Mouse (Mus musculus): ENCODE data around the gene Ercc1.

Ercc1 gene

GRCm38 (mm10) chr7:19308454-19309277 is 35.9 kb upstream of the Ercc1 start:
- in situ Hi-C loops (cut with MboI, MseI) = loop anchor here (5.0 to 10.0 kb wide), 2 partner anchors 34 to 56 kb away; partner anchors contain the start of gene Ercc1

GRCm38 (mm10) chr7:19309278-19309883 is 35.2 kb upstream of the Ercc1 start:
- in situ Hi-C loops (cut with MboI, MseI) = loop anchor here (5.0 to 10.0 kb wide), 2 partner anchors 33 to 55 kb away; partner anchors contain the start of gene Ercc1

- in situ Hi-C loops (cut with MboI, MseI) = loop anchor here (5.0 to 10.0 kb wide), 3 partner anchors 32 to 515 kb away; partner anchors contain the start of genes Bcl3 and Ercc1
Observed at GRCm38 (mm10) chr7:19309884-19310641, 34.5 kb upstream of the Ercc1 start, which contains the start of gene Fosb. Gene Fosb (minus strand): TSS chr7:19310051.

GRCm38 (mm10) chr7:19311991-19312390 is 32.6 kb upstream of the Ercc1 start:
- in situ Hi-C loops (cut with MboI, MseI) = loop anchor here (10.0 kb wide), 1 partner anchor 513 kb away; the partner anchor contains the start of gene Bcl3

- in situ Hi-C loops (cut with MboI, MseI) = loop anchor here (10.0 kb wide), 1 partner anchor 511 kb away; the partner anchor contains the start of gene Bcl3
Observed at GRCm38 (mm10) chr7:19314033-19314432, 30.5 kb upstream of the Ercc1 start.

GRCm38 (mm10) chr7:19316451-19317161 is 28.0 kb upstream of the Ercc1 start:
- in situ Hi-C loops (cut with MboI, MseI) = loop anchor here (10.0 kb wide), 1 partner anchor 508 kb away; the partner anchor contains the start of gene Bcl3

- in situ Hi-C loops (cut with MboI, MseI) = loop anchor here (10.0 kb wide), 1 partner anchor 507 kb away; the partner anchor contains the start of gene Bcl3
Observed at GRCm38 (mm10) chr7:19318201-19318600, 26.4 kb upstream of the Ercc1 start.

GRCm38 (mm10) chr7:19318676-19319075 is 25.9 kb upstream of the Ercc1 start:
- in situ Hi-C loops (cut with MboI, MseI) = loop anchor here (10.0 kb wide), 1 partner anchor 506 kb away; the partner anchor contains the start of gene Bcl3

GRCm38 (mm10) chr7:19319458-19319857 is 25.1 kb upstream of the Ercc1 start:
- in situ Hi-C loops (cut with MboI, MseI) = loop anchor here (10.0 kb wide), 1 partner anchor 505 kb away; the partner anchor contains the start of gene Bcl3

GRCm38 (mm10) chr7:19319906-19320305 is 24.7 kb upstream of the Ercc1 start:
- in situ Hi-C loops (cut with MboI, MseI) = loop anchor here (10.0 kb wide), 2 partner anchors 505 to 625 kb away; partner anchors contain the start of gene Bcl3

GRCm38 (mm10) chr7:19320637-19321036 is 23.9 kb upstream of the Ercc1 start:
- in situ Hi-C loops (cut with MboI, MseI) = loop anchor here (10.0 kb wide), 1 partner anchor 624 kb away; no protein-coding TSS in a partner anchor

GRCm38 (mm10) chr7:19321464-19321863 is 23.1 kb upstream of the Ercc1 start:
- in situ Hi-C loops (cut with MboI, MseI) = loop anchor here (10.0 kb wide), 1 partner anchor 623 kb away; no protein-coding TSS in a partner anchor

GRCm38 (mm10) chr7:19322489-19322888 is 22.1 kb upstream of the Ercc1 start:
- in situ Hi-C loops (cut with MboI, MseI) = loop anchor here (10.0 kb wide), 1 partner anchor 622 kb away; no protein-coding TSS in a partner anchor

- in situ Hi-C loops (cut with MboI, MseI) = loop anchor here (10.0 kb wide), 1 partner anchor 621 kb away; no protein-coding TSS in a partner anchor
Observed at GRCm38 (mm10) chr7:19324221-19324620, 20.4 kb upstream of the Ercc1 start.

GRCm38 (mm10) chr7:19325262-19326199 is 19.0 kb upstream of the Ercc1 start:
- in situ Hi-C loops (cut with MboI, MseI) = loop anchor here (10.0 kb wide), 1 partner anchor 619 kb away; no protein-coding TSS in a partner anchor

GRCm38 (mm10) chr7:19326359-19326758 is 18.2 kb upstream of the Ercc1 start:
- in situ Hi-C loops (cut with MboI, MseI) = loop anchor here (10.0 kb wide), 1 partner anchor 618 kb away; no protein-coding TSS in a partner anchor

GRCm38 (mm10) chr7:19327128-19327527 is 17.4 kb upstream of the Ercc1 start:
- in situ Hi-C loops (cut with MboI, MseI) = loop anchor here (10.0 kb wide), 1 partner anchor 618 kb away; no protein-coding TSS in a partner anchor

GRCm38 (mm10) chr7:19327782-19328181 is 16.8 kb upstream of the Ercc1 start:
- in situ Hi-C loops (cut with MboI, MseI) = loop anchor here (10.0 kb wide), 1 partner anchor 617 kb away; no protein-coding TSS in a partner anchor

- in situ Hi-C loops (cut with MboI, MseI) = loop anchor here (10.0 kb wide), 1 partner anchor 616 kb away; no protein-coding TSS in a partner anchor
Observed at GRCm38 (mm10) chr7:19328425-19328824, 16.2 kb upstream of the Ercc1 start.
